Mouse (Mus musculus) limb, embryonic 13.5 days (tissue): Measurements from ENCODE around the gene Mtmr3. TPM values are rescaled to one million over a fixed set of nuclear protein-coding genes. Genes with fewer than 3 reads are reported as not detected.

ENCODE experiments used
- ATAC-seq: fragments of 200-750 bp; cut with Nextera tagmentation; 2 replicates; pipeline ENCODE4 v1.8.0; 2017; ENCODE audit warnings: low read depth, moderate number of reproducible peaks, moderate TSS enrichment; ENCODE audit not compliant: low FRiP score
- H3K27ac ChIP-seq: fragments of 300-500 bp; sonication (generic); 2 replicates; pipeline ENCODE4 v1.5.1; 2015; ENCODE audit warnings: inconsistent platforms, mild to moderate bottlenecking, moderate library complexity
- H3K27me3 ChIP-seq: fragments of 300-500 bp; sonication (generic); 2 replicates; pipeline ENCODE4 v1.6.1; 2015; ENCODE audit warnings: mild to moderate bottlenecking, inconsistent platforms
- H3K36me3 ChIP-seq: fragments of 300-500 bp; sonication (generic); 2 replicates; pipeline ENCODE4 v1.6.1; 2015; ENCODE audit warnings: inconsistent platforms, mild to moderate bottlenecking, moderate library complexity
- H3K4me1 ChIP-seq: fragments of 300-500 bp; sonication (generic); 2 replicates; pipeline ENCODE4 v1.6.1; 2015; ENCODE audit warnings: inconsistent platforms
- H3K4me2 ChIP-seq: fragments of 300-500 bp; sonication (generic); replicated peaks from 2 replicates; pipeline ENCODE4 v1.6.1; 2015; ENCODE audit warnings: inconsistent platforms, mild to moderate bottlenecking, moderate library complexity
- H3K4me3 ChIP-seq: fragments of 300-500 bp; sonication (generic); 2 replicates; pipeline ENCODE4 v1.5.1; 2015; ENCODE audit warnings: moderate library complexity, mild to moderate bottlenecking, inconsistent platforms
- H3K9ac ChIP-seq: fragments of 300-500 bp; sonication (generic); 2 replicates; pipeline ENCODE4 v1.6.1; 2015; ENCODE audit warnings: mild to moderate bottlenecking, inconsistent platforms
- H3K9me3 ChIP-seq: fragments of 300-500 bp; sonication (generic); 2 replicates; pipeline ENCODE4 v1.6.1; 2016; ENCODE audit warnings: inconsistent platforms
- WGBS: fragments of 180-500 bp; shearing (Covaris S2); methylation state at CpG from one replicate; pipeline ENCODE4 v1.1.7; 2015; 5-methylcytosine and 5-hydroxymethylcytosine counted together
- polyA plus RNA-seq: library from polyadenylated mRNA; unstranded; fragments of >200 nt; fragmentation: Nextera tagmentation; extraction: Ambion mirVana; gene quantifications from 2 replicates; pipeline ENCODE4 v1.2.1, GENCODE M21; 2015

Mtmr3 gene
- polyA plus RNA-seq, 1 experiment from 2014 or later, result 30.4 TPM

GRCm38 (mm10) chr11:4476184-4476697 lies 118.4 kb downstream of the Mtmr3 start:
- peaks cover 30% of the 10 kb centered on the region for H3K36me3 ChIP-seq
- 93% methylated on average over 4 of the region's 4 CpGs for WGBS
- no peaks in the 10 kb centered on the region for H3K27me3 ChIP-seq
- no peak overlapping the region for H3K9ac ChIP-seq
- no peak overlapping the region for H3K4me3 ChIP-seq
- ATAC-seq, result no peak
- no peak overlapping the region for H3K4me2 ChIP-seq
- no peaks in the 10 kb centered on the region for H3K9me3 ChIP-seq
- H3K27ac ChIP-seq, result no peak overlapping the region
- H3K4me1 ChIP-seq, result peaks cover 11% of the 10 kb centered on the region

GRCm38 (mm10) chr11:4472464-4473179 lies 122.0 kb downstream of the Mtmr3 start:
- H3K27me3 ChIP-seq, result no peaks in the 10 kb centered on the region
- H3K4me1 ChIP-seq, result peaks cover 11% of the 10 kb centered on the region
- no peak overlapping the region for H3K4me3 ChIP-seq
- no peak overlapping the region for H3K27ac ChIP-seq
- no peak overlapping the region; the same call in 1 of the 2 replicates for H3K9ac ChIP-seq
- H3K36me3 ChIP-seq, result 0 out of 2 replicates have a peak, but pooled peaks cover 2% of the 10 kb centered on the region
- ATAC-seq, result 0 out of 2 replicates have a peak, but pooled peaks have one; percentile 19
- WGBS, result 35% methylated on average over 7 of the region's 7 CpGs
- no peak overlapping the region for H3K4me2 ChIP-seq
- no peaks in the 10 kb centered on the region for H3K9me3 ChIP-seq

DNA sequence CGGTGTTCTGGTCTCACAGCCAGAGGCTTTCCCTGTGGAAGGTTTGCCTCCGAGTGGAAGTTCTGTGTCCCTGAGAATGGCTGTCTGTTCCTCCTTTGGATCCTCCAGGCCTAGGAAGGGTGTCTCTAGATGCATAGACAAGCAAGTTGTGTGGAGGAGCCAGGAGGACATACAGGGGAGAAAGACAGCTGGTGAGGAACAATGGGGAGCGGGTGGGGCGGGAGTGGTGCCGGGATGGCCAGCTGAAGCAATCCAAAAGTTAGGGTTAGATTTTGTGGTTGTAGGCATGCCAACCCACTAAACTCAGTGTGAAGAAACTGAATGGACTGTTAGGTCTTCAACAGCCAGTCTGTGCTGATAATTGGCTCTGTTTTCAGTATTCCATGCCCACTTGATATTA lies 122.9 kb downstream of the Mtmr3 start:
- H3K4me3 ChIP-seq, result no peak overlapping the region
- no peaks in the 10 kb centered on the region for H3K27me3 ChIP-seq
- no peak overlapping the region for H3K9ac ChIP-seq
- peaks cover 11% of the 10 kb centered on the region for H3K4me1 ChIP-seq
- no peak for ATAC-seq
- no peak overlapping the region for H3K27ac ChIP-seq
- H3K9me3 ChIP-seq, result no peaks in the 10 kb centered on the region
- WGBS, result 76% methylated on average over 5 of the region's 5 CpGs
- H3K36me3 ChIP-seq, result 0 out of 2 replicates have a peak, but pooled peaks cover 2% of the 10 kb centered on the region
- H3K4me2 ChIP-seq, result no peak overlapping the region

DNA sequence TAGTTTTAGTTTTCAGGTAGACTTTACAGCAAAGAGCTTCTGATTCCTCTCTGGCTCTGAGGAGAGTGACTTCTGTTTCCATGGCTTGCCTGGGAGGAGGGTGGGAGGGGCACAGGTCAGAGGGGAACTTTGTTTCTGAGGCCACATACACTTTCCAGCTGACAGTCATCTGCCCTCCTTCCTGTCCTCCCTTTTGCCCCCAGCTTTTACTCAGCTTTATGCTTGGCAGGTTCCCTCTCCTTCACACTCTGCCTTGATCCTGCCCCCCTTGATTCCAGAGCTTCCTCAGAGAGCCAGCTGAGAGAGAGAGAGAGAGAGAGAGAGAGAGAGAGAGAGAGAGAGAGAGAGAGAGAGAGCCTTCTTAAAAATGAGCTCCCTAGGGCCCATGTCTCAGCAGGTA lies 123.4 kb downstream of the Mtmr3 start:
- Histone ChIP-seq H3K9me3 (no peaks in the 10 kb centered on the region), H3K9ac (no peak overlapping the region), H3K27ac (no peak overlapping the region), H3K4me3 (no peak overlapping the region), H3K27me3 (no peaks in the 10 kb centered on the region), H3K4me1 (peaks cover 11% of the 10 kb centered on the region), H3K4me2 (no peak overlapping the region), H3K36me3 (0 out of 2 replicates have a peak, but pooled peaks cover 2% of the 10 kb centered on the region)
- ATAC-seq, result no peak

DNA sequence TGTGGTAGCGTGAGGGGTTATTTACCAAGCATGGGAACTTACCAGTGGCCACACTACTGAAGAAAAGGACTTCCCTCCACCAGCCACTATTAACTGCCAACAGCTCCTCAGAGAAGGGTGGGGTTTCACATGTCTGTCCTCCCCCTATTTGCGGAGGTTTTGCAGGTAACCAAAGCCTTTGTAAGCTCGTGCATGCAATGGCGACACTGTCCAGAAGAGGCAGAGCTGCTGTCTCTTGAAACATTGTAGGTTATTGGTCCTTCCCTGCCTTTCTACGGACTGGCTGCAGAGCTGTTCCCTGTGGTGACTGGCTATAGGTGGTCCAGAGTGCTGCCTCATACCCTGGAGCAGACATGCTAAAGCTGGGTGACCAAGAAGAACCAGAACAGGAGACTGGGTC lies 125.6 kb downstream of the Mtmr3 start:
- ATAC-seq, result no peak

DNA sequence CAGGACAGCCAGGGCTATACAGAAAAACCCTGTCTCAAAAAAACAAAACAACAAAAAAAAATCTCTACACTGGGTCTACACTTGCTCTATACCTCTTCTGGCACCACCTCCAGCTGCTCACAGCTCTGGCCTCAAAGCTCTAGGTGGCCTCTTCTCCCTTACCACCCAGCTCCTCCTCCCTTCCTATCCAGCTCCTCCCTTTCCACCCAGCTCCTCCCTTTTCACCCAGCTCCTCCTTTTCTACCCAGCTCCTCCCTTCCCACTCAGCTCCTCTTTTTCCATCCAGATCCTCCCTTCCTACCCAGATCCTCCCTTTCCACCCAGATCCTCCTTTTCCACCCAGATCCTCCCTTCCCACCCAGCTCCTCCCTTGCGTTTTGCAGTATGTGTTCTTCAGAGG lies 127.2 kb downstream of the Mtmr3 start:
- Histone ChIP-seq H3K27ac (no peak overlapping the region), H3K9me3 (no peaks in the 10 kb centered on the region), H3K4me2 (no peak overlapping the region), H3K4me1 (peaks cover 5% of the 10 kb centered on the region), H3K4me3 (no peak overlapping the region), H3K27me3 (no peaks in the 10 kb centered on the region), H3K36me3 (no peaks in the 10 kb centered on the region), H3K9ac (no peak overlapping the region)
- 86% methylated on average over 1 of the region's 1 CpGs for WGBS
- ATAC-seq, result no peak

More for the DNA sequence above, 125.6 kb downstream of the Mtmr3 start:
- WGBS, result 69% methylated on average over 5 of the region's 5 CpGs
- H3K36me3 ChIP-seq, result no peaks in the 10 kb centered on the region
- no peak overlapping the region for H3K4me3 ChIP-seq
- no peaks in the 10 kb centered on the region for H3K9me3 ChIP-seq
- H3K9ac ChIP-seq, result no peak overlapping the region
- H3K27ac ChIP-seq, result no peak overlapping the region
- no peaks in the 10 kb centered on the region for H3K27me3 ChIP-seq
- H3K4me2 ChIP-seq, result no peak overlapping the region
- peaks cover 11% of the 10 kb centered on the region for H3K4me1 ChIP-seq

DNA sequence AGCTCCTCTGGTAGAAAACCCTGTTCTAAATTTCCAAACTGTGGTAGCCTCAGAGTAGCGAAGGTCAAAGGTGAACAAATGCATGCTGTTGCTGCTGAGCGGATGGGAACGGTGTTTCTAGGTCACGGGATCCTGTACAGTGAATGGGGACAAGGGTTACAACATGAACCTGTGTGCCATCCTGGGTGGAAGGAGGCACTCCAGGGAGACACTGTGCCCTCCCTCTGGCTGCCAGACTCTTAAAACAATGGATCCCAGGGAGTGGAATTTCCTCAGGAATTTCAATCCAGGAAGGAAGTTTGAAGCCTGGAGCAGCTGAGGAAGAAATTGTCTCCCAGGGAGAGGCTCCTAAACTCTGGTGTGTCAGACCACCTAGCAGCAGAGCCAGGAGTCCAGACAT lies 128.5 kb downstream of the Mtmr3 start:
- Histone ChIP-seq H3K4me2 (no peak overlapping the region), H3K9me3 (no peaks in the 10 kb centered on the region), H3K27ac (no peak overlapping the region), H3K4me3 (no peak overlapping the region), H3K9ac (no peak overlapping the region), H3K4me1 (no peaks in the 10 kb centered on the region), H3K36me3 (no peaks in the 10 kb centered on the region), H3K27me3 (no peaks in the 10 kb centered on the region)
- no peak for ATAC-seq
- 74% methylated on average over 4 of the region's 4 CpGs for WGBS

DNA sequence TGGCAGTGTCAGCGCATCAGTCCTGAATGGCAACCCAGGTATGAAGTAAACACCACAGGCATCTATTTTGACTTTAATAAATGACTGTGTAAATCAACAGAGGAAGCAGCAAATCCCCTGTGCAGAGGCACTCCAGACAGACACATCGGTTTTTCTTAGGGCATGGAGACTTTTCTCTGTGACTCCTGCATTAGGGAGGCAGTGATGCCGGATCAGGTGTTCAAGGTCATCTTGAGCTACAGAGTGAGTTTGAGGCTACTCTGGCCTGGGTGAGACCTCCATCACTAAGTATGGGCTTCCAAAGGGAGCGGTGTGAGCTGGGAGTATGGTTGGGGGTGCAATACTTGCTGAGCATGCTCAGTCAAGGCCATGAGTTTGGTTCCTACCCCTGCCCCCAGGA lies 130.0 kb downstream of the Mtmr3 start:
- 87% methylated on average over 4 of the region's 4 CpGs for WGBS
- no peaks in the 10 kb centered on the region for H3K36me3 ChIP-seq

GRCm38 (mm10) chr11:4464186-4464585 lies 130.5 kb downstream of the Mtmr3 start:
- no peak overlapping the region for H3K27ac ChIP-seq
- H3K9ac ChIP-seq, result no peak overlapping the region
- 80% methylated on average over 1 of the region's 1 CpGs for WGBS
- H3K4me1 ChIP-seq, result 0 out of 2 replicates have a peak, but pooled peaks cover 4% of the 10 kb centered on the region
- no peak for ATAC-seq
- no peaks in the 10 kb centered on the region for H3K36me3 ChIP-seq
- no peak overlapping the region for H3K4me3 ChIP-seq
- H3K27me3 ChIP-seq, result no peaks in the 10 kb centered on the region; the same call in 1 of the 2 replicates
- no peak overlapping the region for H3K4me2 ChIP-seq
- no peaks in the 10 kb centered on the region for H3K9me3 ChIP-seq

More for the DNA sequence above, 130.0 kb downstream of the Mtmr3 start:
- Histone ChIP-seq H3K4me2 (no peak overlapping the region), H3K9ac (no peak overlapping the region), H3K9me3 (no peaks in the 10 kb centered on the region), H3K4me1 (0 out of 2 replicates have a peak, but pooled peaks cover 4% of the 10 kb centered on the region), H3K4me3 (no peak overlapping the region), H3K27me3 (no peaks in the 10 kb centered on the region; the same call in 1 of the 2 replicates), H3K27ac (no peak overlapping the region)
- no peak for ATAC-seq

GRCm38 (mm10) chr11:4462868-4463267 lies 131.8 kb downstream of the Mtmr3 start:
- Histone ChIP-seq H3K9ac (no peak overlapping the region), H3K27me3 (no peaks in the 10 kb centered on the region; the same call in 1 of the 2 replicates), H3K9me3 (no peaks in the 10 kb centered on the region), H3K27ac (no peak overlapping the region), H3K4me2 (no peak overlapping the region), H3K4me3 (no peak overlapping the region), H3K36me3 (no peaks in the 10 kb centered on the region), H3K4me1 (0 out of 2 replicates have a peak, but pooled peaks cover 4% of the 10 kb centered on the region)
- 36% methylated on average over 2 of the region's 2 CpGs for WGBS
- no peak for ATAC-seq

DNA sequence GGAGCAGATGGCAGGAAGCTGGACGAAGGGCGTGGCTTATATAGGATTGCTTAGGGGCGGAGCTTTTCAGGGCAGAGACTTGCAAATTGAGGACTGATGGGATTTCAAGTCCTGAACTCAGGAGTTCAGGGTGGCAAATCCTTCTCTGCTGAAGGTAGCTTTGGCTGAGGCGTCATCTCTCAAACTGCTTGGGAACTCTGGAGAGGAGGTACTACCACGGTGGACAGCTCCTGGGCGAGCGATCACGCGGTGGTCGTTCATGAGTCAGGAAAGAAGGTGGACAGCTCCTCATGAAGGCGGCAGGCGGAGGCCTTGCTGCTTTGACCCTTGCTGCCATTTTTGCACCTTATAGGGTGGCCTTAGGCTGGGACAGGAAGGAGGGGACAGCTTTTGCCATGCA lies 133.5 kb downstream of the Mtmr3 start:
- H3K27me3 ChIP-seq, result no peaks in the 10 kb centered on the region; the same call in 1 of the 2 replicates
- H3K9ac ChIP-seq, result no peak overlapping the region
- no peak for ATAC-seq
- no peaks in the 10 kb centered on the region for H3K36me3 ChIP-seq
- H3K27ac ChIP-seq, result no peak overlapping the region
- H3K4me2 ChIP-seq, result no peak overlapping the region
- 17% methylated on average over 12 of the region's 12 CpGs for WGBS
- 0 out of 2 replicates have a peak, but pooled peaks cover 4% of the 10 kb centered on the region for H3K4me1 ChIP-seq
- no peak overlapping the region for H3K4me3 ChIP-seq
- H3K9me3 ChIP-seq, result no peaks in the 10 kb centered on the region

DNA sequence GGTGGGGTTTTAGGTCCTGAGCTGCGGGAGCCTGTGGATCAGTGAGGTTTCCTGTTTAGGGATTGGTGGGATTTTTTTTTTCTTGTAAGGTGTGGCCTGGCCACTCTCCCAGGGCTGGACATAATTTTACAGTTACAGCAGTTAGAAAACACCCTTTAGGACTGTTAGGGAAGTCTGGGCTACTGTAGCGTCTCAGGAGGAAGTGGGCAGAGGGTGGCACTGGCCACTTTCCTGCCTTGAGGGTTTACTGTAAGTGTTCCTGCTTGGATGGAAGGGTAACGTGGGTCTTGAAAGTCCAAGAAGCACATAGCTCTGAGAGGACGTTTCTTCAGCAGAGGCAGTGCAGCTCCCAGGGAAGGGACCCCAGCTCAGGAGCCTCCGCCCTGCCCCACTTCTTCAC lies 134.0 kb downstream of the Mtmr3 start:
- Histone ChIP-seq H3K9me3 (no peaks in the 10 kb centered on the region), H3K27ac (no peak overlapping the region), H3K27me3 (no peaks in the 10 kb centered on the region; the same call in 1 of the 2 replicates), H3K9ac (no peak overlapping the region), H3K4me3 (no peak overlapping the region), H3K36me3 (no peaks in the 10 kb centered on the region), H3K4me2 (no peak overlapping the region), H3K4me1 (0 out of 2 replicates have a peak, but pooled peaks cover 4% of the 10 kb centered on the region)
- WGBS, result 52% methylated on average over 5 of the region's 5 CpGs
- ATAC-seq, result no peak
